Mouse (Mus musculus) heart, adult 2 months (tissue): ENCODE results near the gene Nos1ap. TPM values are rescaled to one million over a fixed set of nuclear protein-coding genes. Genes with fewer than 3 reads are reported as not detected.

Experiments used
- DNase-seq, 2 experiments: peaks; one replicate each; pipeline ENCODE4 v3.0.0; 2021
- H3K27ac ChIP-seq: fragments of 200-600 bp; 2 replicates; pipeline ENCODE4 v1.8.1; 2022
- H3K27me3 ChIP-seq: fragments of 200-500 bp; 2 replicates; pipeline ENCODE4 v1.6.1; 2012; ENCODE audit warnings: mild to moderate bottlenecking, low read length, inconsistent platforms, mixed read lengths; ENCODE audit not compliant: control insufficient read depth, insufficient read depth
- H3K36me3 ChIP-seq: fragments of 200-500 bp; 2 replicates; pipeline ENCODE4 v1.6.1; 2012; ENCODE audit warnings: low read length, inconsistent platforms; ENCODE audit not compliant: control insufficient read depth, insufficient read depth
- H3K4me1 ChIP-seq: fragments of 200-500 bp; 2 replicates; pipeline ENCODE4 v1.6.1; 2011; ENCODE audit warnings: low read length; ENCODE audit not compliant: control insufficient read depth, insufficient read depth
- H3K4me3 ChIP-seq: fragments of 200-600 bp; 2 replicates; pipeline ENCODE4 v1.8.1; 2022
- H3K79me2 ChIP-seq: fragments of 200-500 bp; replicated peaks from 2 replicates; pipeline ENCODE4 v1.6.1; 2012; ENCODE audit warnings: mild to moderate bottlenecking, inconsistent platforms, low read length, moderate library complexity, mixed read lengths; ENCODE audit not compliant: control insufficient read depth, insufficient read depth
- H3K9ac ChIP-seq: fragments of 200-500 bp; 2 replicates; pipeline ENCODE4 v1.6.1; 2012; ENCODE audit warnings: low read depth, mild to moderate bottlenecking, control low read depth, inconsistent platforms, low read length, mixed read lengths
- CTCF ChIP-seq: fragments of 200-600 bp; IDR thresholded peaks from 2 replicates; pipeline ENCODE4 v1.8.1; 2022; ENCODE audit warnings: antibody characterized with exemption, mild to moderate bottlenecking, moderate library complexity
- EP300 ChIP-seq: fragments of 200-500 bp; IDR thresholded peaks from 2 replicates; pipeline ENCODE4 v1.6.1; 2011; ENCODE audit warnings: low read depth, low read length, control low read depth; ENCODE audit not compliant: insufficient read depth
- POLR2A ChIP-seq: fragments of 200-500 bp; IDR thresholded peaks from 2 replicates; pipeline ENCODE4 v1.6.1; 2011; ENCODE audit warnings: mild to moderate bottlenecking, low read depth, low read length, control low read depth; ENCODE audit not compliant: insufficient read depth
- WGBS: fragments of 180-500 bp; shearing (Covaris S2); methylation state at CpG from one replicate; pipeline ENCODE4 v1.1.7; 2018; 5-methylcytosine and 5-hydroxymethylcytosine counted together
- intact Hi-C: fragments of 180-260 bp; cut with DNase I; formaldehyde crosslinking; loops from one replicate; pipeline ENCODE4 v1.15.1; 2025
- polyA plus RNA-seq: library from polyadenylated mRNA; depleted of rRNA; stranded (reverse); fragments of >200 nt; gene quantifications from 2 replicates; pipeline ENCODE4 v1.2.3, GENCODE M21; 2012
- total RNA-seq, 2 experiments: library from RNA; stranded (reverse); gene quantifications; 2 replicates each; pipeline ENCODE4 v1.2.3; 2021

Nos1ap gene
- total and polyA plus RNA-seq, 3 experiments: 11.5 to 24.0 (median 22.0) TPM

- Histone ChIP-seq H3K4me3 (no peak overlapping the region), H3K4me1 (no peaks in the 10 kb centered on the region), H3K36me3 (no peaks in the 10 kb centered on the region), H3K27ac (no peak overlapping the region), H3K9ac (no peak overlapping the region), H3K79me2 (no peaks in the 10 kb centered on the region), H3K27me3 (no peaks in the 10 kb centered on the region)
- intact Hi-C loops: no loop called here
- 72% methylated on average over 4 of the region's 4 CpGs for WGBS
- DNase-seq: no peak
- TF ChIP-seq CTCF (no peak), POLR2A (no peak), EP300 (no peak)
Observed at GRCm38 (mm10) chr1:170282415-170283129, 307.1 kb downstream of the Nos1ap start.

- TF ChIP-seq CTCF: no peak
- TF ChIP-seq POLR2A: no peak
- no peak for TF ChIP-seq EP300
- intact Hi-C loops: no loop called here
- 58% methylated on average over 3 of the region's 3 CpGs for WGBS
Observed at GRCm38 (mm10) chr1:170277016-170277415, 312.6 kb downstream of the Nos1ap start, which contains the start of gene Sh2d1b1. Gene Sh2d1b1 (plus strand): TSS chr1:170277320.

GRCm38 (mm10) chr1:170273252-170273651, 316.4 kb downstream of the Nos1ap start:
- Histone ChIP-seq H3K4me3 (no peak overlapping the region), H3K36me3 (no peaks in the 10 kb centered on the region), H3K27ac (no peak overlapping the region), H3K27me3 (no peaks in the 10 kb centered on the region), H3K9ac (no peak overlapping the region), H3K79me2 (no peaks in the 10 kb centered on the region), H3K4me1 (no peaks in the 10 kb centered on the region)
- intact Hi-C loops: no loop called here
- DNase-seq: no peak
- TF ChIP-seq CTCF: no peak
- TF ChIP-seq EP300: no peak
- no peak for TF ChIP-seq POLR2A

More at GRCm38 (mm10) chr1:170277016-170277415, 312.6 kb downstream of the Nos1ap start, which contains the start of gene Sh2d1b1:
- H3K36me3 ChIP-seq: no peaks in the 10 kb centered on the region
- no peak within 1 kb of the TSS for H3K27ac ChIP-seq
- no peaks in the 10 kb centered on the region for H3K79me2 ChIP-seq
- H3K27me3 ChIP-seq: no peaks in the 10 kb centered on the region
- no peak within 1 kb of the TSS for H3K4me3 ChIP-seq
- H3K4me1 ChIP-seq: no peaks in the 10 kb centered on the region
- DNase-seq: no peak
- no peak within 1 kb of the TSS for H3K9ac ChIP-seq

GRCm38 (mm10) chr1:170270696-170271095, 319.0 kb downstream of the Nos1ap start:
- H3K4me1 ChIP-seq: no peaks in the 10 kb centered on the region
- no peaks in the 10 kb centered on the region for H3K27me3 ChIP-seq
- H3K36me3 ChIP-seq: no peaks in the 10 kb centered on the region
- no peak for TF ChIP-seq POLR2A
- no peak for TF ChIP-seq CTCF
- no peak for TF ChIP-seq EP300
- WGBS: 65% methylated on average over 4 of the region's 4 CpGs
- no peak overlapping the region for H3K27ac ChIP-seq
- no peaks in the 10 kb centered on the region for H3K79me2 ChIP-seq
- H3K9ac ChIP-seq: no peak overlapping the region
- no peak for DNase-seq
- intact Hi-C loops: no loop called here
- H3K4me3 ChIP-seq: no peak overlapping the region

- no peak for DNase-seq
- H3K4me1 ChIP-seq: no peaks in the 10 kb centered on the region
- intact Hi-C loops: no loop called here
- no peaks in the 10 kb centered on the region for H3K36me3 ChIP-seq
- no peaks in the 10 kb centered on the region for H3K79me2 ChIP-seq
- H3K27ac ChIP-seq: no peak overlapping the region
- no peak for TF ChIP-seq POLR2A
- TF ChIP-seq CTCF: no peak
- TF ChIP-seq EP300: no peak
- H3K9ac ChIP-seq: no peak overlapping the region
- no peak overlapping the region for H3K4me3 ChIP-seq
- WGBS: 75% methylated on average over 6 of the region's 6 CpGs
- H3K27me3 ChIP-seq: no peaks in the 10 kb centered on the region
Observed at GRCm38 (mm10) chr1:170270281-170270680, 319.4 kb downstream of the Nos1ap start.

- no peaks in the 10 kb centered on the region for H3K36me3 ChIP-seq
- 3% methylated on average over 32 of the region's 32 CpGs for WGBS
- TF ChIP-seq POLR2A (peak; percentile 70), EP300 (no peak)
Observed at GRCm38 (mm10) chr1:170255560-170255910, 334.1 kb downstream of the Nos1ap start.

More at GRCm38 (mm10) chr1:170255560-170255910, 334.1 kb downstream of the Nos1ap start:
- H3K27me3 ChIP-seq: no peaks in the 10 kb centered on the region
- no peaks in the 10 kb centered on the region for H3K4me1 ChIP-seq
- DNase-seq: peak; percentile 86 to 88
- H3K4me3 ChIP-seq: peak overlapping the region; percentile 69
- peak overlapping the region; percentile 95 for H3K9ac ChIP-seq
- H3K27ac ChIP-seq: peak overlapping the region; percentile 66
- H3K79me2 ChIP-seq: no peaks in the 10 kb centered on the region
- intact Hi-C loops: no loop called here
